Mouse (Mus musculus): ENCODE measurements at regions not wholly inside any gene's neighbourhood (a gene's known extent, or its start where the extent isn't known, plus 50 kb on each side); places are given as distances from the start of the nearest gene placed in this dataset.
A peak's percentile ranks its signal among the peaks of the same experiment; 100 is the strongest.
"Not testable (repeated sequence)": the region's sequence is repeated elsewhere in the genome, so short reads cannot be mapped to it uniquely, and the experiment has no call there.

- DNase-seq: no peak
Measured at GRCm38 (mm10) chr2:107468671-107469070, 178.2 kb downstream of the Kcna4 start.

- DNase-seq: no peak
Measured at GRCm38 (mm10) chr2:107503646-107504379, 213.4 kb downstream of the Kcna4 start.

DNA sequence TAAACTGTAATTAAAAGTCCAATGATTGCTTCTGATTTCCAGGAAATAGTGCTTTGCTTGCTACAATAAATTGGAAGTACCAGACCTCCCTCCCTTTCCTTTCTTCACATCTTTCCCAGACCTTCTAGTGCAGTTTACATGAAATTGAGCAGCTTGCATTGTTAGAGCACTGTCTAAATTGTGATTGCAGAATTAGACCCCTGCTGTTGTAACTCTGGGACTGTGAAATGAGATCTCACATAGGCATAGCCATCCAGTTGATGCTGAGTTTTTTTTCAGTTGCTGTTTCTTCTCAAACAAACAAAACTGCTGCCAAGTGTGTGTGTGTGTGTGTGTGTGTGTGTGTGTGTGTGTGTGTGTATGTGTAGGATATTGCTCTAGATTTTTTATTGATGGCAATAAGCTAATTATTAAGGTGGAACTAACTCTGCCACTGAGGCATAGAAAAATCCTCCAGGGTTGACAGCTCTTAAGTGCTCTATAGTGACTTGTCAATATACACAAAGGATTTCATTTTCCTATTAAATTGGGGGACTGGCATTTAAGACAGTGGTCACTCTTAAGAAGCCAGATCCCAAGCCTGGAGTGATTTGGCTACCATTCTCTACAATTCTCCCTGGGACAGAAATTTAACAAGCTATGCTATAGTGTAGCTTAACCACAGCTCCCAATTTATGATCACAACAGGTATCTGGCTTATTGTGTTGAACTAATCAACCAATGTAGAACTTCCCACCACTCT is 217.2 kb downstream of the Kcna4 start:
- no peak for DNase-seq

DNA sequence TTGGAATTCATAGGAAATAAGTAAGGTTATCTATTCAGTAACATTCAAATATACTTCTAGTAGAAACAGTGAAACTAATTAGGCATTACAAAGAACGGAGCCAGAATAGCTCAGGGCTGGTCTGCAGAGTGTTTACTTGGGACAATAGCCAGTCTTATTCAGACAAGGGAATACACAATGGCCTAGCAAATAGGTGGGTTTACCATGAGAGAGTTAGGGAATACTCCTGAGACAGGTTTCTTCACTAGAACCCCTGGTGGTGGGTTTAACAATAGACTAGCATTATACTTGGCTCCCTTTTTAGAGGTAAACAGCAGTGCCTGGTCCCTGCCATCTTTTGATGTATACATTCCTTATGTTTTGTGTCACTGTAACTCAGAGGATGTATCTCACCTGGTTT is 225.0 kb downstream of the Kcna4 start:
- DNase-seq: not testable (repeated sequence)

DNA sequence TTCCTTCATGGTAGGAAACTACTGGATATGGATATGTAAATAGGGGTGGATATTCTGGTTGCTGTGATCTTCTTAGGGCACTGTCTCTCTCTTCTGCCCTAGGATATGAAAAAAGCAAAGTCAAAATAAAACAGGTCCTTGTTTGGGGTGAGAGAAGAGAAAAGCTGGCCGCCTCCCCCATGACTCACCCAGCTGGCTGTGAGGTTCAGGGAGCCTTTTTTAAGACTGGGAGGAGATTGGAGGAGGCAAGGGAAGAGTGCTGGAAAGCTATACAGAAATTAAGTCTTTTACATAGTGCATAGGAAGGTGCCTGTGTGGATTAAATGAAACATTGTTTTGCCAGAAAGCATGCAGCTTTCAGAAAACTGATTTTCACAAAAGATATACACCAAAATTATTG is 227.7 kb downstream of the Kcna4 start:
- DNase-seq: no peak

GRCm38 (mm10) chr2:107518759-107519158 is 228.3 kb downstream of the Kcna4 start:
- DNase-seq: no peak

GRCm38 (mm10) chr2:107519326-107519725 is 228.9 kb downstream of the Kcna4 start:
- DNase-seq: peak; percentile 0 to 4

GRCm38 (mm10) chr2:107519761-107520160 is 229.3 kb downstream of the Kcna4 start:
- DNase-seq: no peak

DNA sequence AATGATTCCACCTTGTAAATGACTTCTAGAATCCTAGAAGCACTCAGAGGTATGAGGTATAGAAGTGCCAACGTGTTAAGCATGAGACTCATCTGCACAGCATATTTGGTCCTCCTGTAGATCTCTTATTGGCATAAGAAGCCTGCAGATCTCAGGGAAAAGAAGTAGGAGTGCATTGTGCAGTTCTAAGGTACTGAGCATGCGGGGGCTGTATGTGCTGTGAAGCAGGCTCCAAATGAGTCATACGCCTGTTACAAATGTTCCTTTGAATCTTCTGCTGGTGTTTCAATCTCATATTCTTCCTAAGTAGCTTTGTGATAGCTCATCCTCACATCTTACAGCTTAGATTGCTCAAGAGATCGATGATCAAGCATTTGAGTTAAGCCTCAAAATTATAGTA is 252.7 kb downstream of the Kcna4 start:
- no peak for DNase-seq

DNA sequence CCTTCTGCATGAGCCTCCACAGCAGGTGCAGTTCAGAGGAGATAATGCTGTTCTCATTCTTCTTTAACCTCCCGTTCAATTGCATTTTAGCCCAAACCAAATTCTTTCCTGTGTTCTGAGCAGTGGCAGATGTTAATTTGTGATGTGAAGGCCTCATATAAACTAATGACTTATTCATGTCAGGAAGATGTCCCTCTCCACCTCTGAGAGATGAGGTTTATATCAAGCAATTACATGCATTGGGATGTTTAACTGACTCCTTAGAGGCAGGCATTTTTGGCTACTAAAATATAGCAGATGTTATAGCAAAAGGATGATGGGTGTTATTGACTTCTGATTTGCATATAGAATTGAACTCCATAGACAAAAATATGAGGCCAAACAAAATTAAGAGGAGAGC is 262.1 kb downstream of the Kcna4 start:
- DNase-seq: no peak

DNA sequence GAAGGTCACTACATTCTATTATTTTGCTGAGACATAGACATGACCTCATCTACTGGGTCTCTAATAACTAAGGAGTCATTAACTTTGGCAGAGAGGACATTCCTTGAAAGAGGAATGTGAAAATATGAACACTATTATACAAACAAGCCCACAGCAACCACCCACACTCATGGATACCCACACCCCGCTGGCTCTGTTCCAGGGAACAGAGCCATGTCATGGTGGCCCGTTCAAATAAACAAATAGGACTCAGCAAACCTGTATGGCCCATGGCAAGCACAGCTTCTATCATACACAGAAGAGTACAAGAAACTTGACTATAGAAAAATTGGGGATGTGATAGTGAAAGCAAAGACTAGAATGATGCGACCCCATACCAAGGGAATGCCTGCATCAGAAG is 265.8 kb downstream of the Kcna4 start:
- DNase-seq: no peak

GRCm38 (mm10) chr2:107569618-107570017 is 279.2 kb downstream of the Kcna4 start:
- DNase-seq: no peak

- DNase-seq: no peak
Measured at GRCm38 (mm10) chr2:107609872-107610559, 319.6 kb downstream of the Kcna4 start.

GRCm38 (mm10) chr2:107611811-107612210 is 321.4 kb downstream of the Kcna4 start:
- no peak for DNase-seq

- DNase-seq: no peak
Measured at GRCm38 (mm10) chr2:107612221-107612620, 321.8 kb downstream of the Kcna4 start.

- no peak for DNase-seq
Measured at GRCm38 (mm10) chr2:107614715-107615114, 324.3 kb downstream of the Kcna4 start.

GRCm38 (mm10) chr2:107627458-107627857 is 337.0 kb downstream of the Kcna4 start:
- DNase-seq: no peak

GRCm38 (mm10) chr2:107659176-107659575 is 368.7 kb downstream of the Kcna4 start:
- no peak for DNase-seq
